Mouse (Mus musculus) spleen, adult 2 months (tissue): Measurements from ENCODE around the gene Ank.

ENCODE experiments used
- CTCF ChIP-seq: fragments of 200-500 bp; IDR thresholded peaks from 2 replicates; pipeline ENCODE4 v1.5.1; 2011; ENCODE audit warnings: mild to moderate bottlenecking, inconsistent platforms; ENCODE audit not compliant: insufficient read depth, insufficient read length, insufficient replicate concordance; ENCODE audit errors: extremely low read depth
- POLR2A ChIP-seq: fragments of 200-500 bp; IDR thresholded peaks from 2 replicates; pipeline ENCODE4 v1.6.1; 2011; ENCODE audit warnings: low read depth, low read length, inconsistent platforms

GRCm38 (mm10) chr15:27497300-27497997 is 31.0 kb downstream of the Ank start:
- TF ChIP-seq CTCF (no peak), POLR2A (no peak)
